ENCODE assay signal across 19 mouse cellular contexts in the genomic region with DNA sequence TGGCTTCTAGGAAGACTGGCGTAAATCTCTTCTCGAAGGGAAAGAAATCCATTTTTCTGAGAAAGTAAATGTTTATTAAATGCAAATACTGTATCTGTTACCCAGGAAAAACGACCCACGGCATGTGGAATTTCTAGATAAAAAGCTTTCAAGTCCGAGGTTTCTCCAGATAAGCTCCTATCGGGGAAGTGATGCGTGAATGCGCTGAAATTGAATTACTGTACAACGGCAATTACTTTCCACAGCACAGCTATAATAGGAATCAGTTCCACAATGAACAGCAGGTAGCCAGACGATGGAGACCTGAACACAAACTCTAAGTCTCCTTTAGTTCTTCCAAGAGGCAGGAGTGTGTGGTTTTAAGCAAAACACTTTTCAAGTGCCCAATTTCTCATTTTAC.
"Had no signal": no experiment of that assay in that cellular context is flagged by ENCODE, and none has a peak within 500 bp of the region (broad histone marks: within the 10 kb centered on the region; RNA-seq: fewer than 3 reads in every experiment).

No protein-coding gene starts in this region.

- H3K4me3 ChIP-seq: intestine, embryonic 15.5 days; kidney, embryonic 15.5 days; left cerebral cortex, adult 2 months; liver, embryonic 13.5 days; midbrain, embryonic 12.5 days; neural tube, embryonic 12.5 days had no signal

- ATAC-seq: intestine, embryonic 15.5 days had no signal

- H3K4me1 ChIP-seq: intestine, embryonic 15.5 days; kidney, embryonic 15.5 days; liver, embryonic 13.5 days; neural tube, embryonic 12.5 days had no signal

- H3K27ac ChIP-seq: intestine, embryonic 15.5 days; kidney, embryonic 15.5 days; left cerebral cortex, adult 2 months; liver, embryonic 13.5 days; midbrain, embryonic 12.5 days; neural tube, embryonic 12.5 days; stomach, postnatal 0 days had no signal

- DNase-seq: kidney, adult 11 months; kidney, adult 8-10 months; kidney, postnatal 10 days; kidney, postnatal 36 days; layer of hippocampus, postnatal 36 days; liver, embryonic 13.5 days; lung, adult 2 months; lung, postnatal 14 days; lung, postnatal 4 days; right cerebral cortex, adult 18-20 months; right cerebral cortex, postnatal 14 days; right cerebral cortex, postnatal 4 days; thymus, postnatal 25 days had no signal

- H3K36me3 ChIP-seq: intestine, embryonic 15.5 days; kidney, embryonic 15.5 days; liver, embryonic 13.5 days; midbrain, embryonic 12.5 days; neural tube, embryonic 12.5 days had no signal

- H3K27me3 ChIP-seq: intestine, embryonic 15.5 days; kidney, embryonic 15.5 days; liver, embryonic 13.5 days; midbrain, embryonic 12.5 days; neural tube, embryonic 12.5 days had no signal

- H3K9me3 ChIP-seq: intestine, embryonic 15.5 days; kidney, embryonic 15.5 days; liver, embryonic 13.5 days; midbrain, embryonic 12.5 days; neural tube, embryonic 12.5 days had no signal

- H3K9ac ChIP-seq: intestine, embryonic 15.5 days; kidney, embryonic 15.5 days; liver, embryonic 13.5 days; midbrain, embryonic 12.5 days; neural tube, embryonic 12.5 days had no signal

- H3K4me2 ChIP-seq: intestine, embryonic 15.5 days; kidney, embryonic 15.5 days; liver, embryonic 13.5 days; midbrain, embryonic 12.5 days; neural tube, embryonic 12.5 days had no signal
